Mouse (Mus musculus) limb, embryonic 10.5 days (tissue): Measurements from ENCODE around the gene Scd2. TPM values are rescaled to one million over a fixed set of nuclear protein-coding genes. Genes with fewer than 3 reads are reported as not detected.

Experiments
- DNase-seq: peaks from one replicate; pipeline ENCODE4 v3.0.0-alpha.2; 2017; ENCODE audit warnings: low spot score
- H3K27ac ChIP-seq: fragments of 300-500 bp; sonication (generic); 2 replicates; pipeline ENCODE4 v1.5.1; 2016; ENCODE audit warnings: mild to moderate bottlenecking
- H3K27me3 ChIP-seq: fragments of 300-500 bp; sonication (generic); 2 replicates; pipeline ENCODE4 v1.6.1; 2016; ENCODE audit warnings: low read depth, mild to moderate bottlenecking; ENCODE audit not compliant: poor library complexity, severe bottlenecking
- H3K36me3 ChIP-seq: fragments of 300-500 bp; sonication (generic); 2 replicates; pipeline ENCODE4 v1.6.1; 2016; ENCODE audit warnings: mild to moderate bottlenecking, moderate library complexity
- H3K4me1 ChIP-seq: fragments of 300-500 bp; sonication (generic); 2 replicates; pipeline ENCODE4 v1.6.1; 2016
- H3K4me3 ChIP-seq: fragments of 300-500 bp; sonication (generic); 2 replicates; pipeline ENCODE4 v1.5.1; 2016; ENCODE audit warnings: mild to moderate bottlenecking, moderate library complexity
- H3K9me3 ChIP-seq: fragments of 300-500 bp; sonication (generic); replicated peaks from 2 replicates; pipeline ENCODE4 v1.6.1; 2016; ENCODE audit warnings: mild to moderate bottlenecking
- WGBS: fragments of 180-500 bp; shearing (Covaris S2); methylation state at CpG from one replicate; pipeline ENCODE4 v1.1.7; 2016; 5-methylcytosine and 5-hydroxymethylcytosine counted together
- polyA plus RNA-seq: library from polyadenylated mRNA; unstranded; fragments of >200 nt; fragmentation: Nextera tagmentation; extraction: Ambion mirVana; gene quantifications from 2 replicates; pipeline ENCODE4 v1.2.1, GENCODE M21; 2016

Scd2 gene
- polyA plus RNA-seq, 1 experiment from 2014 or later, result 335 TPM

GRCm38 (mm10) chr19:44294588-44295041 lies 1.1 kb downstream of the Scd2 start:
- Histone ChIP-seq H3K4me1 (peaks cover 71% of the 10 kb centered on the region), H3K9me3 (no peaks in the 10 kb centered on the region), H3K4me3 (peak overlapping the region; percentile 94), H3K27ac (peak overlapping the region; percentile 98), H3K36me3 (peaks cover 49% of the 10 kb centered on the region), H3K27me3 (no peaks in the 10 kb centered on the region)
- under 1% methylated on average over 14 of the region's 14 CpGs for WGBS
- DNase-seq, result peak; percentile 91

GRCm38 (mm10) chr19:44295251-44295650 lies 1.8 kb downstream of the Scd2 start:
- Histone ChIP-seq H3K27me3 (no peaks in the 10 kb centered on the region), H3K4me1 (peaks cover 71% of the 10 kb centered on the region), H3K4me3 (peak overlapping the region; percentile 94), H3K36me3 (peaks cover 56% of the 10 kb centered on the region), H3K9me3 (no peaks in the 10 kb centered on the region), H3K27ac (peak overlapping the region; percentile 98)
- DNase-seq, result no peak
- WGBS, result 18% methylated on average over 3 of the region's 3 CpGs

DNA sequence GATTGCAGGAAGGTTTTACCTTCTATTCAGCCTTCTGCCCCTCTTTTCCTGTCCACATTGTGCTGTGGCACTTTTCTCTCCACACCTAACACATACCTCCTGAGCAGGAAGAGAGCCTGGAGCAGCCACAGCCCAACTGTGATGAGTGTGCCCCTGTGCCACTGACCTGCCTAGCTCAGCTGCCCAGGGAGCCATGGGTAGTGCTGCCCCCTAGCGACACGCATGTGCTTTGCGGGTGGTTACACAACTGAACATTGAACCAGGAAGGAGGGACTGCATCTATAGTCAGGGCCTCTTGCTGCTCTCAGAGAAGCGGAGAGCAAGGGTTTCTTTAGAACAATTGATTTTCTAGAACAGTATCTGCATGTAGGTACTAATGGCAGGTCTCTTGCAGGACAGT lies 2.3 kb downstream of the Scd2 start:
- peaks cover 72% of the 10 kb centered on the region for H3K4me1 ChIP-seq
- H3K27ac ChIP-seq, result 0 out of 2 replicates have a peak overlapping the region, but pooled peaks have one; percentile 98
- H3K9me3 ChIP-seq, result no peaks in the 10 kb centered on the region
- peak overlapping the region; percentile 94 for H3K4me3 ChIP-seq
- peaks cover 61% of the 10 kb centered on the region for H3K36me3 ChIP-seq
- no peaks in the 10 kb centered on the region for H3K27me3 ChIP-seq
- WGBS, result 9% methylated on average over 4 of the region's 4 CpGs
- DNase-seq, result peak; percentile 90

GRCm38 (mm10) chr19:44296186-44296585 lies 2.7 kb downstream of the Scd2 start:
- Histone ChIP-seq H3K9me3 (no peaks in the 10 kb centered on the region), H3K4me1 (peaks cover 75% of the 10 kb centered on the region), H3K36me3 (peaks cover 65% of the 10 kb centered on the region), H3K27ac (no peak overlapping the region), H3K4me3 (peak overlapping the region; percentile 94), H3K27me3 (no peaks in the 10 kb centered on the region)
- DNase-seq, result no peak
- WGBS, result 55% methylated on average over 7 of the region's 7 CpGs

GRCm38 (mm10) chr19:44297068-44297760 lies 3.7 kb downstream of the Scd2 start:
- H3K36me3 ChIP-seq, result peaks cover 74% of the 10 kb centered on the region
- 85% methylated on average over 8 of the region's 8 CpGs for WGBS
- H3K9me3 ChIP-seq, result no peaks in the 10 kb centered on the region
- DNase-seq, result no peak
- peaks cover 67% of the 10 kb centered on the region for H3K4me1 ChIP-seq
- H3K27me3 ChIP-seq, result no peaks in the 10 kb centered on the region
- peak overlapping the region; percentile 94 for H3K4me3 ChIP-seq
- peak overlapping the region; percentile 31 for H3K27ac ChIP-seq

DNA sequence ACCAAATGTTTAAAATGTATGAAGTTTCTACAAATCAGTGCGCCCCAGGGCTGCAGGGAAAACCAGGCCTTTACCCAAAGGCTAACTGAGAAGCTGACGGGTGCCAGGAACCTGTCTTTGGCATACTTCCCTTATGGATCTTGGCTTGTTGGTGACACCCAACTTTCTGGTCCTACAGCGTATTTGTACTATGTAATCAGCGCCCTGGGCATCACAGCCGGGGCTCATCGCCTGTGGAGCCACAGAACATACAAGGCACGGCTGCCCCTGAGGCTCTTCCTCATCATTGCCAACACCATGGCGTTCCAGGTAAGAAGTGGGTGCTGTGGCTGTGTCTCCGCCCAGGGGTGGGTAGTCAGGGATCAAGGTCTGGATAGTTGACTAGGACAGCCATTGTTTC lies 4.4 kb downstream of the Scd2 start:
- 93% methylated on average over 9 of the region's 9 CpGs for WGBS
- Histone ChIP-seq H3K27ac (no peak overlapping the region), H3K27me3 (no peaks in the 10 kb centered on the region), H3K9me3 (no peaks in the 10 kb centered on the region), H3K36me3 (peaks cover 81% of the 10 kb centered on the region), H3K4me3 (peak overlapping the region; percentile 94), H3K4me1 (peaks cover 60% of the 10 kb centered on the region)
- DNase-seq, result no peak

- H3K4me3 ChIP-seq, result peak overlapping the region; percentile 94
- no peak overlapping the region for H3K27ac ChIP-seq
- no peaks in the 10 kb centered on the region for H3K9me3 ChIP-seq
- no peaks in the 10 kb centered on the region for H3K27me3 ChIP-seq
- H3K4me1 ChIP-seq, result peaks cover 53% of the 10 kb centered on the region
- H3K36me3 ChIP-seq, result peaks cover 93% of the 10 kb centered on the region
- no peak for DNase-seq
- 94% methylated on average over 9 of the region's 9 CpGs for WGBS
Observed at GRCm38 (mm10) chr19:44299078-44299477, 5.6 kb downstream of the Scd2 start.

DNA sequence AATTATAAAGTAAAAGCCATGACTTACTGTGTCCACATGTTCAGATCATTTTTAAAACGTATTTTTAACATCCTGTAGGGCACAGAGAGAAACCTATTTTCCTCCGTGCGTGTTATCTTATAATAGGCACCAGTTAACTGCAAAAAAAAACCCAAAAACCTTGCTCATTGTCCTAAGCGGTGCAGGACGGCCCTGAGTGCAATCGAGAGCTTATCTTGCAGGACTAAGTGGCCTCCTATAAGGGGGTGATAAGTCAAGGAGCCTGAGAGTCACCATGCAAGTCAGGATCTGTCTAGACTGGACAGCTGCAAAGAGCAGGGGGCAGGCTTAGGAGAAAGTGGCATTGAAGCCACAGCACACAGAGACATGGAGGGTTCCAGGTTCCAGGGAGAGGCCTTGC lies 6.4 kb downstream of the Scd2 start:
- WGBS, result 90% methylated on average over 6 of the region's 6 CpGs
- Histone ChIP-seq H3K27me3 (no peaks in the 10 kb centered on the region), H3K36me3 (peaks cover 99% of the 10 kb centered on the region), H3K9me3 (no peaks in the 10 kb centered on the region), H3K4me1 (peaks cover 55% of the 10 kb centered on the region), H3K27ac (no peak overlapping the region), H3K4me3 (peak overlapping the region; percentile 5; the same call in 1 of the 2 replicates)
- no peak for DNase-seq

DNA sequence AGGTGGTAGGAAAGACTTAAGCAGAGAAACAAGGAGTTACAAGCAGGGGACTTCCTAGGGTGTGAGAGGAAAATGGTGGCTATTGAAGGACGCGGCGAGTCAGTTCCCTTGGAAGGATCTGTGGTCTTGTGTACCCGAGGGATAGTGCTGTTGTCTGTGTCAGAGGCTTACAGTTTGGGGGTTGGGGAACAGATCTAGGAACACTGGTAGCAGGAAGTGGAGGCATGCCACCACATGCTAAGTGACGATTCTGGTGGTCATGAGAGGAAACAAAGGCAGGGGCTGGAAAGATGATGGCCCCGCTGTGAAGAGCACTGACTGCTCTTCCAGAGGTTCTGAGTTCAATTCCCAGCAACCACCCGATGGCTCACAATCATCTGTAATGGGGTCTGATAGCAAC lies 7.0 kb downstream of the Scd2 start:
- H3K36me3 ChIP-seq, result peaks cover 99% of the 10 kb centered on the region
- H3K27me3 ChIP-seq, result no peaks in the 10 kb centered on the region
- H3K27ac ChIP-seq, result no peak overlapping the region
- H3K9me3 ChIP-seq, result no peaks in the 10 kb centered on the region
- 90% methylated on average over 7 of the region's 7 CpGs for WGBS
- DNase-seq, result no peak
- H3K4me3 ChIP-seq, result peak overlapping the region; percentile 5; the same call in 1 of the 2 replicates
- H3K4me1 ChIP-seq, result peaks cover 55% of the 10 kb centered on the region

DNA sequence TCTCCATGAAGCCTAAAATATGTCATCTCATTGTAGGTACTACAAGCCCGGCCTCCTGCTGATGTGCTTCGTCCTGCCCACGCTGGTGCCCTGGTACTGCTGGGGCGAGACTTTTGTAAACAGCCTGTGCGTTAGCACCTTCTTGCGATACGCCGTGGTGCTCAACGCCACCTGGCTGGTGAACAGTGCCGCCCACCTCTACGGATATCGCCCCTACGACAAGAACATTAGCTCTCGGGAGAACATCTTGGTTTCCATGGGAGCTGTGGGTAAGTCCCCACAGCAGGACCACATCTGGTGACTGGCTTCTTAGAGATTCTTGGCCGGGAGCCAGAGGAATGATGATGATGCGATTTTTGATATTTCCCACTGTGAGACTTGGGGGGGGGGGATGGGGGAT lies 7.7 kb downstream of the Scd2 start:
- Histone ChIP-seq H3K9me3 (no peaks in the 10 kb centered on the region), H3K27me3 (no peaks in the 10 kb centered on the region), H3K4me3 (no peak overlapping the region), H3K27ac (no peak overlapping the region), H3K36me3 (peaks cover 99% of the 10 kb centered on the region), H3K4me1 (peaks cover 48% of the 10 kb centered on the region)
- DNase-seq, result no peak
- WGBS, result 90% methylated on average over 16 of the region's 16 CpGs

- H3K4me1 ChIP-seq, result peaks cover 42% of the 10 kb centered on the region
- 88% methylated on average over 9 of the region's 9 CpGs for WGBS
Observed at GRCm38 (mm10) chr19:44301671-44302305, 8.3 kb downstream of the Scd2 start.

DNA sequence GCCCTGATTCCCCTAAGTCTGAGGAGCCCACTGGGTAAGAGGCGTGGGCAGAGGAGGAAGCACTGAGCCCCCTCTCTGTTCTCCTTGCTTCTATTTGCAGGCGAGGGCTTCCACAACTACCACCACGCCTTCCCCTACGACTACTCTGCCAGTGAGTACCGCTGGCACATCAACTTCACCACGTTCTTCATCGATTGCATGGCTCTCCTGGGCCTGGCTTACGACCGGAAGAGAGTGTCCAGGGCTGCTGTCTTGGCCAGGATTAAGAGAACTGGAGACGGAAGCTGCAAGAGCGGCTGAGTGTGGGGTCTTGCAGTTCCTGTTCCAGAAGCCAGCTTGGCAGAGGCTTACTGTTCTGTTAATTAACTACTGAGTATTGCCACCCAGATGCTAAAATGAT lies 9.4 kb downstream of the Scd2 start:
- H3K4me3 ChIP-seq, result no peak overlapping the region
- DNase-seq, result peak; percentile 25
- WGBS, result 93% methylated on average over 11 of the region's 11 CpGs

More at GRCm38 (mm10) chr19:44301671-44302305, 8.3 kb downstream of the Scd2 start:
- Histone ChIP-seq H3K27ac (no peak overlapping the region), H3K9me3 (no peaks in the 10 kb centered on the region), H3K27me3 (no peaks in the 10 kb centered on the region), H3K4me3 (no peak overlapping the region), H3K36me3 (peaks cover 99% of the 10 kb centered on the region)
- no peak for DNase-seq

DNA sequence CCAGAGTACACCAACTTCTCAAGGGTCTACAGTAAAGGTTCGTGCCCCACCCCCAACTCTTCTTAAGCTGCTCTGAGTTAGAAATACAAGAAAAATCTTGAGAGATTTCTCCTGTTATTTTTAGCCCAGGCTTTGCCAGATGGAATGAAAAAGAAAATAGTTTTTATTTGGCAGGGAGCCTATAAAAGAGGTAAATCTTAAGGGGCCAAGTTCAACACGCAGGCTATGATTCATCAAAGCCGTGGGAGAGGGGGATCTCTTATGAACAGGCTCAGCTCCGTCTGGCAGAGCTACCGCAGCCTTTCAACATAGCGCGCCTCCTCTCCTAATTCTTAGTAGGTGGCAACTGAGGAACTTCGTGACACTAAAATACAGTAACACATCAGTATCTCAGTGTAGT lies 10.0 kb downstream of the Scd2 start:
- Histone ChIP-seq H3K36me3 (peaks cover 99% of the 10 kb centered on the region), H3K4me3 (no peak overlapping the region), H3K27ac (no peak overlapping the region), H3K4me1 (peaks cover 25% of the 10 kb centered on the region), H3K9me3 (no peaks in the 10 kb centered on the region), H3K27me3 (no peaks in the 10 kb centered on the region)
- 93% methylated on average over 8 of the region's 8 CpGs for WGBS
- peak; percentile 19 for DNase-seq

More for the DNA sequence above, 9.4 kb downstream of the Scd2 start:
- Histone ChIP-seq H3K9me3 (no peaks in the 10 kb centered on the region), H3K4me1 (peaks cover 31% of the 10 kb centered on the region), H3K27ac (no peak overlapping the region), H3K36me3 (peaks cover 99% of the 10 kb centered on the region), H3K27me3 (no peaks in the 10 kb centered on the region)
